Mouse (Mus musculus): ENCODE measurements at regions not wholly inside any gene's neighbourhood (a gene's known extent, or its start where the extent isn't known, plus 50 kb on each side); places are given as distances from the start of the nearest gene placed in this dataset.
"Not testable (repeated sequence)": the region's sequence is repeated elsewhere in the genome, so short reads cannot be mapped to it uniquely, and the experiment has no call there.

GRCm38 (mm10) chr6:41225382-41225781, 76.7 kb upstream of the Try4 start:
- in situ Hi-C loops (cut with MboI, MseI) = no loop called here

- in situ Hi-C loops (cut with MboI, MseI) = no loop called here
Observed at GRCm38 (mm10) chr6:41218415-41218814, 83.7 kb upstream of the Try4 start.

GRCm38 (mm10) chr6:41215857-41216256, 86.2 kb upstream of the Try4 start:
- in situ Hi-C loops (cut with MboI, MseI) = no loop called here

GRCm38 (mm10) chr6:41205864-41206263, 96.2 kb upstream of the Try4 start:
- in situ Hi-C loops (cut with MboI, MseI) = no loop called here

- in situ Hi-C loops (cut with MboI, MseI) = loop anchor here (5.0 kb wide), 1 partner anchor 349 kb away; no protein-coding TSS in a partner anchor
Observed at GRCm38 (mm10) chr6:41202882-41203281, 99.2 kb upstream of the Try4 start.

- in situ Hi-C loops (cut with MboI, MseI) = loop anchor here (5.0 kb wide), 1 partner anchor 350 kb away; no protein-coding TSS in a partner anchor
Observed at GRCm38 (mm10) chr6:41202302-41202701, 99.8 kb upstream of the Try4 start.

GRCm38 (mm10) chr6:41194464-41194863, 107.6 kb upstream of the Try4 start:
- in situ Hi-C loops (cut with MboI, MseI) = no loop called here

- in situ Hi-C loops (cut with MboI, MseI) = no loop called here
Observed at GRCm38 (mm10) chr6:41191734-41192326, 110.2 kb upstream of the Try4 start.

GRCm38 (mm10) chr6:41188910-41189309, 113.2 kb upstream of the Try4 start:
- in situ Hi-C loops (cut with MboI, MseI) = no loop called here

GRCm38 (mm10) chr6:41187966-41188365, 114.1 kb upstream of the Try4 start:
- in situ Hi-C loops (cut with MboI, MseI) = no loop called here

GRCm38 (mm10) chr6:41178896-41179295, 123.2 kb upstream of the Try4 start:
- in situ Hi-C loops (cut with MboI, MseI) = no loop called here

- in situ Hi-C loops (cut with MboI, MseI) = no loop called here
Observed at GRCm38 (mm10) chr6:41178019-41178418, 124.0 kb upstream of the Try4 start.

GRCm38 (mm10) chr6:41177152-41177551, 124.9 kb upstream of the Try4 start:
- in situ Hi-C loops (cut with MboI, MseI) = no loop called here

- in situ Hi-C loops (cut with MboI, MseI) = no loop called here
Observed at GRCm38 (mm10) chr6:41176034-41176433, 126.0 kb upstream of the Try4 start.

- in situ Hi-C loops (cut with MboI, MseI) = no loop called here
Observed at GRCm38 (mm10) chr6:41163491-41163890, 128.2 kb upstream of the 2210010C04Rik start.

GRCm38 (mm10) chr6:41161693-41162092, 126.4 kb upstream of the 2210010C04Rik start:
- in situ Hi-C loops (cut with MboI, MseI) = no loop called here

- in situ Hi-C loops (cut with MboI, MseI) = no loop called here
Observed at GRCm38 (mm10) chr6:41152101-41152500, 116.8 kb upstream of the 2210010C04Rik start.

- in situ Hi-C loops (cut with MboI, MseI) = no loop called here
Observed at GRCm38 (mm10) chr6:41151542-41151941, 116.2 kb upstream of the 2210010C04Rik start.

- in situ Hi-C loops (cut with MboI, MseI) = no loop called here
Observed at GRCm38 (mm10) chr6:41140916-41141315, 105.6 kb upstream of the 2210010C04Rik start.

- in situ Hi-C loops (cut with MboI, MseI) = not testable (repeated sequence)
Observed at GRCm38 (mm10) chr6:41137401-41137777, 102.1 kb upstream of the 2210010C04Rik start.

GRCm38 (mm10) chr6:41136717-41137400, 101.5 kb upstream of the 2210010C04Rik start:
- in situ Hi-C loops (cut with MboI, MseI) = no loop called here

- in situ Hi-C loops (cut with MboI, MseI) = no loop called here
Observed at GRCm38 (mm10) chr6:41135160-41135559, 99.9 kb upstream of the 2210010C04Rik start.

GRCm38 (mm10) chr6:41129906-41130305, 94.6 kb upstream of the 2210010C04Rik start:
- in situ Hi-C loops (cut with MboI, MseI) = no loop called here

Measured in T-helper 2 cell (primary cell).